Mouse (Mus musculus): Measurements from ENCODE around the gene Gm1527. TPM values are rescaled to one million over a fixed set of nuclear protein-coding genes. Genes with fewer than 3 reads are reported as not detected.
"Not testable (repeated sequence)": the region's sequence is repeated elsewhere in the genome, so short reads cannot be mapped to it uniquely, and the experiment has no call there.

The Gm1527 gene
- polyA plus RNA-seq (2016; fragmentation: Nextera tagmentation; extraction: Ambion mirVana): not detected in 2 replicates

- Histone ChIP-seq H3K36me3 (no peaks in the 10 kb centered on the region), H3K9me3 (replicated peaks) (no peaks in the 10 kb centered on the region), H3K27ac (replicated peaks) (no peak within 1 kb of the TSS), H3K27me3 (ENCODE audit: low read depth, poor library complexity, severe bottlenecking) (no peaks in the 10 kb centered on the region), H3K4me3 (no peak within 1 kb of the TSS), H3K4me1 (no peaks in the 10 kb centered on the region)
- DNase-seq (ENCODE audit: low spot score): no peak
- WGBS: 83% methylated on average over 1 of the region's 1 CpGs
Measured at GRCm38 (mm10) chr3:28892317-28892716, at the start of gene Gm1527. Gene Gm1527, plus strand, starts transcription at chr3:28892617.

GRCm38 (mm10) chr3:28843231-28843630 is 49.2 kb upstream of the Gm1527 start:
- no peak overlapping the region for H3K4me3 ChIP-seq
- peaks cover 22% of the 10 kb centered on the region for H3K4me1 ChIP-seq
- no peaks in the 10 kb centered on the region for H3K27me3 ChIP-seq (ENCODE audit: low read depth, poor library complexity, severe bottlenecking)
- 33% methylated on average over 8 of the region's 8 CpGs for WGBS
- no peak for DNase-seq (ENCODE audit: low spot score)
- no peaks in the 10 kb centered on the region for H3K36me3 ChIP-seq
- no peaks in the 10 kb centered on the region for H3K9me3 ChIP-seq (replicated peaks)
- no peak overlapping the region for H3K27ac ChIP-seq (replicated peaks)

GRCm38 (mm10) chr3:28847115-28847514 is 45.3 kb upstream of the Gm1527 start:
- DNase-seq (ENCODE audit: low spot score): no peak
- Histone ChIP-seq H3K9me3 (replicated peaks) (peaks cover 4% of the 10 kb centered on the region; the same call in 1 of the 2 replicates), H3K4me1 (peaks cover 18% of the 10 kb centered on the region), H3K4me3 (no peak overlapping the region), H3K36me3 (no peaks in the 10 kb centered on the region), H3K27me3 (ENCODE audit: low read depth, poor library complexity, severe bottlenecking) (no peaks in the 10 kb centered on the region), H3K27ac (replicated peaks) (no peak overlapping the region)

DNA sequence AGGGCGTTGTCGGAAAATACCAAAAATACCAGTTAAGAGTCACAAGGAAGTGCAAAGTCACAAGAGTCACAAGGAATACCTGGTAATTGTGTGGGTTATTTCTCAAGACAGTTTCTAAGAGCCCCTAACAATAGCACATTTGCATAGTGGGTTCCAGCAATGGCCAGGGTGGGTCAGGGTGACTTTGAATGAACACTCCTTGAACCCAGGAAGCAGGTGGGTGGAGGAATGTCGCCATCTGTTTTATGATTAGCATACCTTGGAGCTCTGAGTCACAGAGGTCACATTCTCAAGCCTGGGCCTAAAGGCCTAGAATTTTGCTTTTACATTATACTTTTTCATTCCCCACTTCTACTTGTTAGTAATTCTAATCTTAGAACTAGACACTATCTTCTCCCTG is 40.2 kb upstream of the Gm1527 start:
- WGBS: 92% methylated on average over 3 of the region's 3 CpGs
- not testable (repeated sequence) for H3K4me1 ChIP-seq; H3K27me3 ChIP-seq (ENCODE audit: low read depth, poor library complexity, severe bottlenecking); H3K9me3 ChIP-seq (replicated peaks); H3K27ac ChIP-seq (replicated peaks); H3K36me3 ChIP-seq; H3K4me3 ChIP-seq; DNase-seq (ENCODE audit: low spot score)

DNA sequence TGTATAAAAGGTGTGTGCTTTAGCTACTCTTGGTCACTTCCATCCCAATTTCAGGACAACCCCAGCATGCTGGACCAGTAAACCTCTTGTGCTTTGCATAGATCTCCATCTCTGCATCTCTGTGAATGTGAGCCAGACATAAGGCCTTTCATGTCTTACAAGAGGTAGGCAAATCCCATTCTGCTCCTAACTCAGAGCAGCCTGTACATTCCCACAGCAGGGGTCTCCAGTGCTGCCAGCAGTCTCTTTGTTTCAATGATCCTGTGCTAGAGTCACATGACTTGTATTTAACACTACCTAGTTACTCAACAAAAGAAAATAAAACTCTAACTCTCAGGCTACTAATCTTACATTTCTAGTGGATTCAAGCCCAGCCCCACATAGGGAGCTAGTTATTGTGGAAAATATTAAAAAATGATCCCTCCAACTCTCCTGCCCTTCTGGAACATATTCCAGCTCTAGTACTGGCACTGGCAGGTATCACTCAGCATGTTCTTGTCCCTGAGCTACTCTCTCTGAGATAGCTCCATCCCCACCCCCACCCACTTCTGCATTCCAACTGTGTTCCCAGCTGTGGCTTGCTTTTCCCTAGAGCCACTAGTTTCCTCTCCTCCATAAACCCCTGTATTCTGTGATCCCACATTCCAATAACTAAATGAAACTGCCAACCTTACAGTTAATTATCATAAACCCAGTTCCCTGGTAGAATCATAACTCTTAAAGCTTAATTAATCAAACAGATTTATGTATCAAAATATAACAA is 32.6 kb upstream of the Gm1527 start:
- not testable (repeated sequence) for H3K4me3 ChIP-seq; DNase-seq (ENCODE audit: low spot score); H3K9me3 ChIP-seq (replicated peaks); H3K4me1 ChIP-seq; H3K27me3 ChIP-seq (ENCODE audit: low read depth, poor library complexity, severe bottlenecking); H3K36me3 ChIP-seq; H3K27ac ChIP-seq (replicated peaks)

GRCm38 (mm10) chr3:28896966-28897365 is 4.5 kb downstream of the Gm1527 start:
- not testable (repeated sequence) for H3K36me3 ChIP-seq; H3K9me3 ChIP-seq (replicated peaks); H3K27me3 ChIP-seq (ENCODE audit: low read depth, poor library complexity, severe bottlenecking); H3K4me3 ChIP-seq; DNase-seq (ENCODE audit: low spot score); H3K4me1 ChIP-seq; H3K27ac ChIP-seq (replicated peaks)
- WGBS: 72% methylated on average over 6 of the region's 6 CpGs

DNA sequence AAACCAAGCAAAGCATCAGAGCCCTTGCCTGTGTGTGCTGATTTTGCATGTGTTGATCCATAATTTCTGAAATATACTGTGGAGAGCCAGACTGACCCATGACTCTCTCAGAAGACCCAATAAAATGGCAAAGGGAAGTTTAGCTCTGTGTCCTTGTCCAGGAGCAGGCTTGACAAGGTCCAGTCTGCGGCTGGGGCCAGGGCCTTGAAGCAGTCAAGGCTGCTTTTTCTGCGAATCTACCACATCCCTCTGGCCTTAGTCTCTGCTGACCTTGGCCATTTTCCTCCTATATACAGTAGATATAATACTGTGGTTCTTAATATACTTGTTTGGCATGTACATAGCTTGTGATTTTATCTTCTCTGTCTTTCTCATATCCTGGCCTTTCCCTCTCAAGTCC is 73.5 kb downstream of the Gm1527 start:
- DNase-seq (ENCODE audit: low spot score): no peak
- no peak overlapping the region for H3K27ac ChIP-seq (replicated peaks)
- H3K36me3 ChIP-seq: no peaks in the 10 kb centered on the region
- H3K9me3 ChIP-seq (replicated peaks): no peaks in the 10 kb centered on the region
- no peaks in the 10 kb centered on the region for H3K4me1 ChIP-seq
- no peak overlapping the region for H3K4me3 ChIP-seq
- no peaks in the 10 kb centered on the region for H3K27me3 ChIP-seq (ENCODE audit: low read depth, poor library complexity, severe bottlenecking)
- WGBS: 86% methylated on average over 2 of the region's 2 CpGs

DNA sequence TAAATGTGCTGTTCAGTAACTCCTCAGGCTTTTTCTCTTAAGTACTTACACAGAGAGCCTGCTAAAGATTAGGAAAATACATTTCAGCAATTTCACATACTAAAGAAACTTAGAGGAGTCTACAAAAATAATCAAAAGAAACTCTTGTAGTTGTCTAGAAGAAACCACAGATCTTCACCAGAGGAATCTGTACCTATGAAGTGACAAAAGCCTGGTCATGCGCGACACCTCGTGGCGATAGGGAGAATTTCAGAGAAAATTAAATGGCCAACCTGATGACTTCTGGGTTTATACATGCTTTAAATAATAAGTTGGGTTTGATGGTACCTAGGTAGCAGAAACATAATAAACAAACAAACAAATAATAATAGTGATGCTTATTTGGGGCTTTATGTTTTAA is 76.4 kb downstream of the Gm1527 start:
- H3K27ac ChIP-seq (replicated peaks): no peak overlapping the region
- H3K4me3 ChIP-seq: no peak overlapping the region
- H3K4me1 ChIP-seq: no peaks in the 10 kb centered on the region
- H3K36me3 ChIP-seq: no peaks in the 10 kb centered on the region
- H3K27me3 ChIP-seq (ENCODE audit: low read depth, poor library complexity, severe bottlenecking): no peaks in the 10 kb centered on the region
- whole genome bisulfite sequencing: under 1% methylated on average over 4 of the region's 4 CpGs
- no peaks in the 10 kb centered on the region for H3K9me3 ChIP-seq (replicated peaks)
- peak; percentile 25 for DNase-seq (ENCODE audit: low spot score)

Other genes starting within 250 kb of the Gm1527 start
- not detected in 2 replicates for gene Slc2a2, start 194.7 kb upstream of the Gm1527 start, polyA plus RNA-seq (2016; fragmentation: Nextera tagmentation; extraction: Ambion mirVana)
- 12.1 and 13.4 TPM in 2 replicates for gene Eif5a2, start 111.3 kb upstream of the Gm1527 start, polyA plus RNA-seq (2016; fragmentation: Nextera tagmentation; extraction: Ambion mirVana)
- 264 and 327 TPM in 2 replicates for gene Rpl22l1, start 87.2 kb upstream of the Gm1527 start, polyA plus RNA-seq (2016; fragmentation: Nextera tagmentation; extraction: Ambion mirVana)
- 10.7 and 13.7 TPM in 2 replicates for gene Egfem1, start 189.4 kb downstream of the Gm1527 start, polyA plus RNA-seq (2016; fragmentation: Nextera tagmentation; extraction: Ambion mirVana)

Measured in midbrain, embryonic 10.5 days (tissue).